Mouse (Mus musculus): Measurements from ENCODE around the gene Mllt3.

The Mllt3 gene

DNA sequence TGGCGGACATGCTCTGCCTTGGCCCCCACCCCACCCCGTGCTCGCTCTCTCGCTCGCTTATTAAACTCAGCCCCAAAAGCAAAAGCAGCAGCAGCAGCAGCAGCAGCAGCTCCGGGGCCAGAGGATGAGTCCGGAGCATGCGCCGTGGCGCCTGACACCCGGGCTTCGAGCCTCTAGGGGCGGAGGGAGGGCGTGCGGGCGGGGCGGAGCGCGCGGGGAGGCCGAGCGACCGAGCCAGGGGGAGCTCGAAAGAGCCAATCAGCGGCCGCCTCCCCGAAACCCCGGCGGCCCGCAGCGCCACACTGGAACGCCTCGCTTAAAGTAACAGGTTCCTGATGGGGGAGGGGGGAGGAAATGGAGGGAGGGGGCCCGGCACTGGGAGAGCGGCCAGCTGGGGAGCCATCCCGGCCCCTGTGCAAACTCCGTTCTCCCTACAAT lies at the start of gene Mllt3:
TSS of gene Mllt3 (minus strand) at position 149 of the 438 bp plus-strand sequence.
- peak; percentile 97 for DNase-seq (ENCODE audit: low read depth, low spot score)

GRCm38 (mm10) chr4:88082381-88082780 lies 49.2 kb upstream of the Mllt3 start:
- DNase-seq (ENCODE audit: low read depth, low spot score): no peak

- DNase-seq (ENCODE audit: low read depth, low spot score): no peak
These were observed 48.7 kb upstream of the Mllt3 start for GRCm38 (mm10) chr4:88081885-88082284.

- DNase-seq (ENCODE audit: low read depth, low spot score): no peak
These were observed 48.3 kb upstream of the Mllt3 start for GRCm38 (mm10) chr4:88081417-88081816.

DNA sequence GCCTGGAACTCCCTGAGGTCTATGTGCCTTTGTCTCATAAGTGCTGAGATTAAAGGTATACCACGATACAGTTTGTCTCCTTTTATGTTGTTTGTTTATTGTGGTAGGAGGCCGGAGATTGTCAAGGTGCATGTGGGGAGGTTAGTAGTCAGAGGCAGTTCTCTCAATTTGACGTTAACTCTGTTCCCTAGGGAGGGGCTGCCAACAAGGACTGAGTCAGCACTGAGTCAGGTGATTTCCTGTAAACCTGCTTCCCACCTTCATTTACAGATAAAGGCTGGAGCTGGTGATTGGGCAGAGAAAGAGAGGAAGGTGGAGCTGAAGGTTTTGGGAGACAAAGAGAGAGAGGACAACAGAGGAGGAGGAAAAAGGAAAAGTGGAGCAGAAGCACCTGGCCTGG lies 45.8 kb upstream of the Mllt3 start:
- DNase-seq (ENCODE audit: low read depth, low spot score): no peak

GRCm38 (mm10) chr4:88075388-88075787 lies 42.2 kb upstream of the Mllt3 start:
- no peak for DNase-seq (ENCODE audit: low read depth, low spot score)

DNA sequence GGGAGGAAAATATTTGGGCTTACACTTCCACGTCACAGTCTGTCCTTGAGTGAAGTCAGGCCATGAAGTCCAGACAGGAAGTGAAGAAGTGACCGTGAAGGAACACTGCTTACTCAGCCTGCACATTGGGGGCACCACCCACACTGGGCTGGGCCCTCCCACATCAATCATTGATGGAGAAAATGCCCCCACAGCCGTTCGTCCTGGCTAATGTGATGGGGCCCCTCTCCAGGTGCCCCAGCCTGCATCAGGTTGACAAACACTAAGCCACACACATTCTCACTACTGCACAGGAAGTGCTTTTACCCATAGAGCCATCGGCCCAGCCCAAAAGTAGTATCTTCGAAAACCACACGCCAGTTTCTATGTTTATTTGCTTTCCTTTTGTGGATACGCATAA lies 13.1 kb upstream of the Mllt3 start:
- no peak for DNase-seq (ENCODE audit: low read depth, low spot score)

GRCm38 (mm10) chr4:88045151-88045550 lies 12.0 kb upstream of the Mllt3 start:
- DNase-seq (ENCODE audit: low read depth, low spot score): no peak

GRCm38 (mm10) chr4:88035361-88035760 lies 2.2 kb upstream of the Mllt3 start:
- peak; percentile 80 for DNase-seq (ENCODE audit: low read depth, low spot score)

- no peak for DNase-seq (ENCODE audit: low read depth, low spot score)
These were observed 1.4 kb upstream of the Mllt3 start for GRCm38 (mm10) chr4:88034387-88035157.

GRCm38 (mm10) chr4:88033729-88034386 lies 694 bp upstream of the Mllt3 start:
- DNase-seq (ENCODE audit: low read depth, low spot score): no peak

DNA sequence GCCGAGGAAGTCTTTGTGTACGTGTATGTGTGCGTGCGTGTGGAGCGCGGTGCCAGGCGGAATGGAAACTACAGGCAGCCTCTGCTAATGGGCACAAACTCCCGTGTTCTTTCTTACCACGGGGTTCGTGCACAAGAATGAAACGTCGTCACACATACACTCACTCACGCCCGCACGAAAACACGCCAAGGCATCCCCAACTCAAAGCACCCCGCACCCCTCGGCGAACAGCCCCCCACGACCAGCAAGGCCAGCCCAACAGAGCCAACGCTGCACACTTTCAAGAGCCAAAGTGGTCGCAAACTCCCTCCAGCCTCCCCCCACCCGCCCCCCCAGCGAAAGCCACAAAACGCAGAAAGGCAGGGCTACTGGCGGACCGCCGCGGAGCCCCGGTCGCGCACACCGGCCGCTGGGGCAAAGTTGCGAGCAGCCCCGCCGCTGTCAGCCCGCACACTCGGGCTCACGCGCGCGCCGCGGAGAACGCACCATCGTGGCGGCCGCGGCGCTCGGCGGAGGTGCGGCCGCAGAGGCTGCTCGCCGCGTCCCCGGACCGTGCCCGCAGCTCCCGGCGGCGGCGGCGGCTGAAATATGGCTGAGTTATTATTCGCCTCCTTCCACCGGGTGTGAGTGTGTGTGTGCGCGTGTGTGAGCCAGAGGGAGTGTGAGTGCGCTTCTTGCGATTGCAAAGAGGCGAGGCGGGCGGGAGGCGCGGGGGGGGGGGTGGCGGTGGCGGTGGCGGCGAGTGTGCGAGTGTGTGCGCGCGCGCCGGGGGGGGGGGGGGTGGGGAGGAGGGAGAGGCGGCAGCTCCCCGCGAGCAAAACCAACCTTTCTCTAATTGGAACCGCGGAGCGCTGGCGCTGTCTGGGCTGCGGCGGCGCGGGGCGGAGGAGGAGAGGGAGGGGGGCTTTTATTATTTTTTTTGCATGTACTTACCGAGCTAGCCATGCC lies 739 bp downstream of the Mllt3 start:
- DNase-seq (ENCODE audit: low read depth, low spot score): no peak

DNA sequence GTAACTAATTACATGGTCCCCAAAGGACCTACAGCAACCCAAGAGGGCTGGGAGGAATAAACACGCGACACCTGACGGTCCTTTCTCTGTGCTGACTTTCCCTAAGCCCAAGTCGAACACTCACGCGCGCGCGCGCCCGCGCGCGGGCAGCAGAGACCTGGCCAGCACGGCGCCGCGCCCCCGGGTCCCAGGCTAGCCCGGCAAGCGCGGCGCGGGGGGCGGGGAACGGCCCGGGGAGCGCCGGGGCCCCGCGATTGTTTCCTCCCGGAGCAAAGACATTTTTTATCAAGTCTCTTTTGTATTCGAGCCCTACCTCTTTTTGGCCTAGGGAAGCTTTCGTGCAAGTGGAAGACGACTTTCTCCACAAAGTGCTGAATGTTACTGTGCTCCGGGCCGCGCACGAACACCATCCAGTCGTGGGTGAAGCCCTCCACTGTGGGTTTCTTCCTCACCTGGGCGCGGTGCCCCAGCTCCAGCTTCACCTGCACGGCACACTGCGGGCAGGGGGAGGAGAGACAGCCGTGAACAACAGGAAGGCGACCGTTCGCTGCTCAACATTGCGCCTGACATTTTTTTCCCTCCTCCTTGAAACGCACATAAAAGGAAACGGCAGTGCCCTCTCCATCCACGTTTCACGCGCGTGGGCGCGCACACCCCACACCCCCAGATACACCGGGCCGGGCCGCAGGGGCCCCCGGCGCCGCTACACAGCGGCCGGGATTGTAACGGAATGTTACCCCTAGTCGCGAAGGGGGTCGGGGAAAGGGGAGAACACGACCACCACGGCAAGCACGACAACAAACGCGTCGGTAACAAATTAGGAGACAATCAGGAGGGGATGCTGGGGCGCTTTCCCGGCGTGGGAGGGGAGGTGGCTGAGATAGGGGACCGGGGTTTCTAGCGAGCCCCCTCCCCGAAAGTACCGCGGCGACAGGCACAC lies 1.7 kb downstream of the Mllt3 start:
- DNase-seq (ENCODE audit: low read depth, low spot score): peak; percentile 62

GRCm38 (mm10) chr4:88023567-88023966 lies 9.6 kb downstream of the Mllt3 start:
- DNase-seq (ENCODE audit: low read depth, low spot score): no peak

DNA sequence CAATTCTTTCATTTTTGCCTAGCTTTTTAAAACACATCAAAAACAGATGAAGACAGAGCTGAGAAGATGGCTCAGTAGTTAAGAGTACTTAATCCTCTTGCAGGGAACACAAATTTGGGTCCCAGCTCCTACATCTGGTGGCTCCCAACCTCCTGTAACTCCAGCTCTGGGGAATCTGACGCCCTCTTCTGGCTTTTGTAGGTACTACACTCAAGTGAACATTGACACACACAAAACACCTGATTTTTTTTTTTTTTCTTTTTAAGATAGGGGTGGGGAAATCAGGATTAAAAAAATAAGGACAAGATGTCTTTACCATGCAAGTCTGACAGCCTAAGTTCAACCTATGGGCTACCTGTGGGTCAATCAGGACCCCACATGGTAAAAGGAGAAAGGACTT lies 10.5 kb downstream of the Mllt3 start:
- no peak for DNase-seq (ENCODE audit: low read depth, low spot score)

- no peak for DNase-seq (ENCODE audit: low read depth, low spot score)
These were observed 12.7 kb downstream of the Mllt3 start for GRCm38 (mm10) chr4:88020421-88020820.

GRCm38 (mm10) chr4:88019645-88020044 lies 13.5 kb downstream of the Mllt3 start:
- DNase-seq (ENCODE audit: low read depth, low spot score): no peak

DNA sequence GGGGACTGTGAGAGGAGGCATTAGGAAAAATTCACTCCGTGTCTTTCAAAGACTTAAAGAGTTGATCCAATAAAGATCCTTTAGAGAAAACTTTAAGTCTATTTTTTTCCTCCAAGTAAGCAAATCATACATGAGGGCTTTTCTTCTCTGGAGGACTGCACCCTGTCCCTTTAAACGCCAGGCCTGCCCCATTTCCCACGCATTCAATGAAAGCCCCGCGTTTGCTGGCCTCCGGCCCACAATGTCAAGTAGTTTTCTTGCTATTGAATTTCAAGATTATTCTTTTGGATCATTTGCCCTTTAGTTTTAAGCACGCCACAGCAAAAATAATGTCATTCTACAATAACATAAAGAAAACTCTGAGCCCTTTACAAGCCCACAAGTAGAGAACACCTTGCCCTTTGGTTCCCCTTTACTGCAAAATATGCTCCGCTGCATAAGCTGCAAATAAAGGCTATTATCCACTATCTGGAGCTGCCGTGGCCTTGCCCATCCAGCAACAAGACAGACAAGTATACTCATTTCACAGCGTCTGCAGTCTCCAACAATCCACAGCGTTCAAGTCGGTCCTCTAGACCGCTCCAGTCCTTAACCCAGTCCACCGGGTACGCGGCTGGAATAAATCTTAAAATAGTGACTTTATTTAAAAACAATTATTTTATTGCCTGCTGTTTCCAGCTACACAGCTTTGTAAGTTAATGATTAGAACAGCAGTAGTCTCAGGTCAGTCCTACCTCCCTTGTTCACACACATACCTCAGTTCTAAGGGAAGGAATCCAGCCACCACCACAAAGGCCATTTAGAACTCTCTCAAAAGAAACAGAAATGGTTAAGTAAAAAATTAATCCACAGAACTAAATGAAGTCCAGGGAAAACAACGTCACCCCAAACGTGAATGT lies 15.5 kb downstream of the Mllt3 start:
- no peak for DNase-seq (ENCODE audit: low read depth, low spot score)

DNA sequence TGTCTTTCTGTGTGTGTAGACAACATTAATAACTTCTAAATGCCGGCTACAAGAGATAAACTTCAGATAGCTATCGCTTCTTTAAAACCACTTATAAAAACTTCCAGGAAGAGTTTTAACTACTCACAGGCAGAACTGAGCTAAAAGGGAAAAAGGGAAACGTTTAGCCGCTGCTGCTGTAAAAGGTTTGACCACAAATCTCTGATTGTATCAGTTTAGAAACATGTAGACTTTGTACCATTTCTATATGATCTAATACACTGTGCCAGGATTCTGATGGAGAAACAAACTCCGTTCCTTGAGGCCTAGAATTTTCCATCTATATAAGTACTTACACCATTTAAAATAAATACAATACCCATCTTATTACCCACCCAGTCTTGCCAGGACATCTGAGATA lies 17.4 kb downstream of the Mllt3 start:
- DNase-seq (ENCODE audit: low read depth, low spot score): no peak

DNA sequence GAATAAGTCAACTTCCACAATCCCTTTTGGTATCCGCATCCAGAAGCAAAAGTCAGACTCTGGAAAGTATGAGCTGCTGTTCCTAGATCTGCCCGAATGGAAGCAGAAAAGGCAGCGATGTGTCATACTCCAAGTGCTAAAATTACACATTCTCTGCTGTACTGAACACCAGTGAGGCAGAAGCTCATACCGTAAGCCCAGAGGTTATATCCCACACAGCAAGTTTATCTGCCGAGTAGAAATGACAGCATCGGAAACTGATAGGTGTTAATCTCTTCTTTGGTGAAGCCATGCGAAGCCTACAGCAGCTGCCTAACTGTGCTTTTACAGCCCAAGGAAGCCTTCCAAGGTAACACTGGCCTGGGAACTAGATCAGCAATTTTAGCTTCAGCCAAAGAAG lies 17.9 kb downstream of the Mllt3 start:
- DNase-seq (ENCODE audit: low read depth, low spot score): no peak

Data from mesoderm, embryonic 11.5 days (tissue).